Mouse (Mus musculus) testis, adult 2 months (tissue): ENCODE data around the gene Iqgap2.

Source experiments
- CTCF ChIP-seq: fragments of 200-500 bp; IDR thresholded peaks from 2 replicates; pipeline ENCODE4 v1.5.1; 2012; ENCODE audit warnings: low read depth, mild to moderate bottlenecking, inconsistent platforms, low read length, moderate library complexity; ENCODE audit not compliant: control insufficient read depth, insufficient read depth, insufficient replicate concordance
- POLR2A ChIP-seq: fragments of 200-500 bp; IDR thresholded peaks from 2 replicates; pipeline ENCODE4 v1.6.1; 2012; ENCODE audit warnings: low read depth, mild to moderate bottlenecking, inconsistent platforms, low read length, moderate library complexity; ENCODE audit not compliant: control insufficient read depth

DNA sequence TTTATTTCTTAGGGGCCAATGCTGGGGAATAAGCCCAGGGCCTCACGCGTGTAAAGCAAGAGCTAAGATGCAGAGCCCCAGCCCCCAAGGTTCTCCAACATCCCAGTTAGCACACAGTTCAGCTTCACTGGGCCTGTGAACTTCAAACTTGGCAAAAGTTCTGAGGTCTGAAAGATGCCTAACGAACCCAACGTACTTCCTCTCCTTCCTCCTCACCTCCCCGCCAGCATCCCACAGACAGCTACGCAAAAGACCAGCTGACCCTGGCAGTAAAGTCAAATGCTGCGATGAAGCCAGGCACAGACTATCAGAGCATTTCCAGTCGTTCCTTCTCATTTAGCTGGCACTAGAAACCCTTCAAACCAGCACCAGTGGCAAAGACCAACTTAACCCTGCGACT is 10.3 kb downstream of the Iqgap2 start:
- TF ChIP-seq CTCF (no peak), POLR2A (no peak)
